Mouse (Mus musculus) liver, embryonic 14.5 days (tissue): ENCODE data around the gene Bcl3. TPM values are rescaled to one million over a fixed set of nuclear protein-coding genes. Genes with fewer than 3 reads are reported as not detected.

Source experiments
- ATAC-seq: fragments of 200-750 bp; cut with Nextera tagmentation; 2 replicates; pipeline ENCODE4 v1.8.0; 2017; ENCODE audit warnings: moderate number of reproducible peaks, mild to moderate bottlenecking, moderate library complexity; ENCODE audit not compliant: insufficient read depth
- DNase-seq, 3 experiments: peaks; one replicate each; pipeline ENCODE4 v3.0.0-alpha.2; 2012 to 2013; ENCODE audit warnings: low read depth in 3 of 3, low spot score in 3 of 3
- H3K27ac ChIP-seq: fragments of 300-500 bp; sonication (generic); 2 replicates; pipeline ENCODE4 v1.5.1; 2014; ENCODE audit warnings: moderate library complexity, mild to moderate bottlenecking, control low read depth, inconsistent platforms
- H3K27me3 ChIP-seq: fragments of 300-500 bp; sonication (generic); 2 replicates; pipeline ENCODE4 v1.6.1; 2014; ENCODE audit warnings: mild to moderate bottlenecking, low read length, moderate library complexity; ENCODE audit not compliant: control insufficient read depth, insufficient read depth
- H3K36me3 ChIP-seq: fragments of 300-500 bp; sonication (generic); replicated peaks from 2 replicates; pipeline ENCODE4 v1.6.1; 2014; ENCODE audit warnings: low read depth; ENCODE audit not compliant: control insufficient read depth, insufficient read depth
- H3K4me1 ChIP-seq, 2 experiments: fragments of 200-500 bp in 1 of 2; fragments of 300-500 bp in 1 of 2; sonication (generic) in 1 of 2; replicated peaks; 2 replicates each; pipeline ENCODE4 v1.6.1; 2012 to 2014; ENCODE audit warnings: antibody characterized with exemption in 1 of 2, inconsistent platforms in 1 of 2, low read length in 1 of 2; ENCODE audit not compliant: control insufficient read depth in 2 of 2, insufficient read depth in 2 of 2
- H3K4me2 ChIP-seq: fragments of 300-500 bp; sonication (generic); 2 replicates; pipeline ENCODE4 v1.6.1; 2014; ENCODE audit warnings: low read depth, mild to moderate bottlenecking, control low read depth, moderate library complexity
- H3K4me3 ChIP-seq, 2 experiments: fragments of 200-500 bp in 1 of 2; fragments of 300-500 bp in 1 of 2; sonication (generic) in 1 of 2; 2 replicates each; pipeline ENCODE4 v1.5.1; 2012 to 2014; ENCODE audit warnings: low read depth in 2 of 2, low read length in 2 of 2, mild to moderate bottlenecking in 2 of 2, control low read depth in 1 of 2, inconsistent platforms in 1 of 2, moderate library complexity in 1 of 2; ENCODE audit not compliant: insufficient read depth in 1 of 2
- H3K9ac ChIP-seq: fragments of 300-500 bp; sonication (generic); replicated peaks from 2 replicates; pipeline ENCODE4 v1.6.1; 2014; ENCODE audit warnings: mild to moderate bottlenecking, control low read depth, moderate library complexity
- H3K9me3 ChIP-seq: fragments of 300-500 bp; sonication (generic); 2 replicates; pipeline ENCODE4 v1.6.1; 2016; ENCODE audit warnings: low read length, mixed read lengths; ENCODE audit not compliant: control insufficient read depth
- CTCF ChIP-seq: IDR thresholded peaks from 2 replicates; pipeline ENCODE4 v1.5.1; 2016; ENCODE audit warnings: antibody characterized with exemption, low read depth, control low read depth
- EP300 ChIP-seq: IDR thresholded peaks from 2 replicates; pipeline ENCODE4 v1.6.1; 2016; ENCODE audit warnings: antibody characterized with exemption, low read depth
- WGBS: fragments of 180-500 bp; shearing (Covaris S2); extraction: QIAGEN DNeasy Blood & Tissue Kit; methylation state at CpG from one replicate; pipeline ENCODE4 v1.1.7; 2014; ENCODE audit not compliant: insufficient replicate concordance; 5-methylcytosine and 5-hydroxymethylcytosine counted together
- polyA plus RNA-seq, 2 experiments: library from polyadenylated mRNA; depleted of rRNA in 1 of 2; stranded (reverse) in 1 of 2; unstranded in 1 of 2; fragments of >200 nt; fragmentation: Nextera tagmentation in 1 of 2; extraction: Ambion mirVana in 1 of 2; gene quantifications; 2 replicates each; pipeline versions ENCODE4 v1.2.1 to v1.2.3; 2012 to 2014

Gene Bcl3
- polyA plus RNA-seq, 2 experiments: 3.1 to 3.5 TPM

DNA sequence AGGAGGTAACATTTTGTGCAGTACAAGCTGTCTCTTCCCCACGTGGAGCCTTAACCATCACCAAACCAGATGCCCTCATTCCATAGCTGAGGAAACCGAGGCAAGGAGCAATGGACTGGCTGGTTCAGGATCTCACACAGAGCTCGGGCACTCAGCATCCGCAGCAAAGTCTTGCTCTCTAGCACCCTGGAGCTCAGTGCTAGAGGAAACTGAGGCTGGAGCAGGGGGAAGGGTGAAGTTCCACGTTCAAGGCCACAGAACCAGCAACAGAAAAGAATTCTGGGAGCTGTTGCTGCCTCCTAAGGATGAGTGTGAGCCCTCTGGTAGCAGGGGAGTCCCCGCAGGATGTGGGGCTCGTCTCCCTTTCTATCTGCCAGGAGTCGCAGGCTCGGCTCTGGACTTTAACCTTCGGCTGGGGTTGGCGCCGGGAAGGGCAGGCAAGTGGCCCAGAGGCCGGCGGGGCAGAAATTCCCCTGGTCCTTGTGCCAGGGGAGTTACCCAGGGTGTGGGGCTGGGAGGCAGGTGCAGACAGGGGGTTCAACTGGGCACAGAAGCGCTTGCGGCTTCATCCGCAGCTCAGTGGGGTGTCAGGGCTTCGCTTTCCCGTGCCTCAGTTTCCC lies 20.4 kb upstream of the Bcl3 start:
- 27% methylated on average over 19 of the region's 19 CpGs for WGBS
- Histone ChIP-seq H3K9me3 (no peaks in the 10 kb centered on the region), H3K4me3 (no peak overlapping the region), H3K4me2 (no peak overlapping the region), H3K9ac (no peak overlapping the region), H3K27me3 (no peaks in the 10 kb centered on the region), H3K27ac (no peak overlapping the region), H3K4me1 (peaks cover 0 to 13% of the 10 kb centered on the region in 2 experiments; a peak in 2 of 4 replicates), H3K36me3 (no peaks in the 10 kb centered on the region)
- TF ChIP-seq EP300: no peak
- TF ChIP-seq CTCF: no peak
- ATAC-seq: no peak
- no peak for DNase-seq

DNA sequence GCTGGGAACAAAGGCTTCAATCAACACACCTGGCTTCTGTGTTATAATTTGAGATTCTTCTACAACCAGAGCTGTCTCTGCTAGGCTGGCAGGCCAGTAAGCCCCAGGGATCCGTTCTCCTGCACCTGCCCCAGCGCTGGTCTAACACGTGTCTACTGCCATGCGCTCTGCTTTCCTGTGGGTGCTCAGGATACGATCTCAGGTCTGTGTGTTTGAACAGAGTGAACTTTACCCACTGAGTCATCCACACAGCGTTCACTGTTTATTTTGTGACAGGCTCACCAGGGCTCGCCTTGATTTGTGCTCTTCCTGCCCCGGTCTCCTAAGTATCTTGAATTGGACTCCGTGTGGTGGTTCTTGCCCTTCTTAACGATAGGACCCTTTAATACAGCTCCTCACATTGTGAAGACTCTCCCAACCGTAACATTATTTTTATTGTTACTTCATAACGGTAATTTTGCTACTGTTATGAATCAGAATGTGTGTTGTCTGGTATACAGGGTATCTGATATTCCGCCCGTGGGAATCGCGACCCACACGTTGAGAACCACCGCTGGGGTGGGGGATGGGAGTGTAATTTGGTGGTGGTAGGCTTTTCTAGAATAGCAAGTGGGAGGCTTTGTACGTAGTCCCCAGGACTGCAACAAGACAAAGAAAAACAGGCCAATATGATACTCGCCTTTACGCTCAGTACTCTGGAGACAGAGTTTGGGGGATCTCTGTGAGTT lies 19.3 kb upstream of the Bcl3 start:
- Histone ChIP-seq H3K4me1 (peaks cover 0 to 11% of the 10 kb centered on the region in 2 experiments; a peak in 2 of 4 replicates), H3K36me3 (no peaks in the 10 kb centered on the region), H3K4me3 (no peak overlapping the region), H3K4me2 (no peak overlapping the region), H3K9ac (no peak overlapping the region), H3K9me3 (no peaks in the 10 kb centered on the region), H3K27ac (no peak overlapping the region), H3K27me3 (no peaks in the 10 kb centered on the region)
- 66% methylated on average over 21 of the region's 21 CpGs for WGBS
- ATAC-seq: peak; percentile 73
- DNase-seq: no peak
- TF ChIP-seq CTCF: no peak
- no peak for TF ChIP-seq EP300

DNA sequence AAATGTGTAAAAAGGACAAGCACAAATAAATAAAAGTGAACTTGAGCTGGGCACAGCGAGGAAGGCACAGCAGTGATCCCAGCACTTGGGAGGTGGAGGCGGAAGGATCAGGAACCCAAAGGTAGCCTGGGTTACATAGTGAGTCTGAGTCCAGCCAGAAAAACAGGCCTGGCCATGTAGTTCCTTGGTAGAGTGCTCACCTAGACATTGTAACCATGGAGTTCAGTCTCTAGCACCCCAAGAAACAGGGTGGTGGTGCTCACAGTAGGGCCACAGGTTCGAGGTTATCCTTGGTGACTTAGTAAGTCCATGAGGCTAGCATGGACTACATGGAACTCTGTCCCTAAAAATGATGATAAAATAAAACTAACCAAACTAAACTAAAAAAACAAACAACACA lies 18.4 kb upstream of the Bcl3 start:
- Histone ChIP-seq H3K36me3 (no peaks in the 10 kb centered on the region), H3K9me3 (no peaks in the 10 kb centered on the region), H3K4me2 (no peak overlapping the region), H3K27me3 (no peaks in the 10 kb centered on the region), H3K4me1 (peaks cover 0 to 11% of the 10 kb centered on the region in 2 experiments; a peak in 2 of 4 replicates), H3K4me3 (no peak overlapping the region), H3K9ac (no peak overlapping the region), H3K27ac (no peak overlapping the region)
- ATAC-seq: no peak
- 57% methylated on average over 3 of the region's 3 CpGs for WGBS
- no peak for DNase-seq
- TF ChIP-seq EP300 (no peak), CTCF (no peak)

DNA sequence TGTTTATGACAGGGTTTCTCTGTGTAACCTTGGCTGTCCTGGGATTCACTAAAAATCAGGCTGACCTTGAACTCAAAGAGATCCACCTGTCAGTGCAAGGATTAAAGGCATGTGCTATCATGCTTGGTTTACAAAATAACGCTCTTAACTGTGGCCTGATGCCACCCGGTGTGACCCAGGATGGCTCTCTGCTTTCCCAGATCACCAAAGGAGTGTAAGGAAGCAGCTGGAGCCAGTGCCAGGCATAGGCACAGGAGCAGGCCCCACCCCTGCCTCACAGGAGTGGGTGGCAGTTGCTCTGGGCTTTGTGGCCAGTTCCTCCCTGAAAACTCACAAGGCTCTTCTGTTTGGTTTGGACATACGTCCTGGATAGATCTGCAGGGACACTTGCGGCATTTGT lies 17.8 kb upstream of the Bcl3 start:
- H3K4me3 ChIP-seq: no peak overlapping the region
- peaks cover 0 to 11% of the 10 kb centered on the region in 2 experiments; a peak in 2 of 4 replicates for H3K4me1 ChIP-seq
- DNase-seq: no peak
- TF ChIP-seq CTCF (no peak), EP300 (no peak)
- 58% methylated on average over 4 of the region's 4 CpGs for WGBS
- H3K4me2 ChIP-seq: no peak overlapping the region
- H3K27ac ChIP-seq: no peak overlapping the region
- no peaks in the 10 kb centered on the region for H3K9me3 ChIP-seq
- no peaks in the 10 kb centered on the region for H3K27me3 ChIP-seq
- ATAC-seq: no peak
- H3K36me3 ChIP-seq: no peaks in the 10 kb centered on the region
- no peak overlapping the region for H3K9ac ChIP-seq

DNA sequence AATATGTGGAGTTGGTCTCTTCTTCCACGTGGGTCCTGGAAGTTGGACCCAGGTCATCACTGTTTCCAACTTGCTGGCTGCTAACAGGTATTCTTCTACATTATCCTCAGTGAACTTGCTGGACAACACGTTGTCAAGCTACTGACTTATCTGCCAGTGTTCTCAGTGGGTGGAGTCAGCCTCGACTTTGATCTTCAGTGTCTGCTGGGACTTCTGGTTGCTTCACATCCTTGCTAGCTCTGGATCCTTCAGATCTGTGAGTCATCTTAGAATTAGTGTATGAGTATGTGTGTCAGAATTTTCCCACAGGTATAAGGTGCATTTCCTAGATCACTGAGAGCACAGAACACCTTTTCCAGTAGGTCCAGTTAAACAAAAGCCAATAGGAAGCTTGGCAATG lies 14.3 kb upstream of the Bcl3 start:
- no peak for DNase-seq
- Histone ChIP-seq H3K27ac (no peak overlapping the region), H3K9ac (no peak overlapping the region), H3K4me2 (no peak overlapping the region), H3K36me3 (no peaks in the 10 kb centered on the region), H3K27me3 (no peaks in the 10 kb centered on the region), H3K4me3 (no peak overlapping the region), H3K4me1 (no peaks in the 10 kb centered on the region; a peak in 1 of 4 replicates), H3K9me3 (no peaks in the 10 kb centered on the region)
- 19% methylated on average over 3 of the region's 3 CpGs for WGBS
- no peak for ATAC-seq
- TF ChIP-seq CTCF (no peak), EP300 (no peak)
